Mouse (Mus musculus): ENCODE measurements around the gene F7. TPM values are rescaled to one million over a fixed set of nuclear protein-coding genes. Genes with fewer than 3 reads are reported as not detected.
"Not testable (repeated sequence)": the region's sequence is repeated elsewhere in the genome, so short reads cannot be mapped to it uniquely, and the experiment has no call there.

The F7 gene
- polyA plus RNA-seq, 1 experiment from 2014 or later = not detected

GRCm38 (mm10) chr8:13037015-13037414, 11.2 kb downstream of the F7 start, which contains the start of gene F10:
TSS of gene F10 (plus strand) at chr8:13037308.
- H3K27ac ChIP-seq = no peak within 1 kb of the TSS
- H3K4me2 ChIP-seq = no peak within 1 kb of the TSS
- H3K4me3 ChIP-seq = no peak within 1 kb of the TSS
- H3K9ac ChIP-seq = no peak within 1 kb of the TSS
- no peaks in the 10 kb centered on the region for H3K9me3 ChIP-seq
- no peaks in the 10 kb centered on the region for H3K36me3 ChIP-seq (replicated peaks)
- no peaks in the 10 kb centered on the region for H3K4me1 ChIP-seq
- no peaks in the 10 kb centered on the region for H3K27me3 ChIP-seq (replicated peaks)
- ATAC-seq (replicated peaks) = no peak
- WGBS = 83% methylated on average over 7 of the region's 7 CpGs

DNA sequence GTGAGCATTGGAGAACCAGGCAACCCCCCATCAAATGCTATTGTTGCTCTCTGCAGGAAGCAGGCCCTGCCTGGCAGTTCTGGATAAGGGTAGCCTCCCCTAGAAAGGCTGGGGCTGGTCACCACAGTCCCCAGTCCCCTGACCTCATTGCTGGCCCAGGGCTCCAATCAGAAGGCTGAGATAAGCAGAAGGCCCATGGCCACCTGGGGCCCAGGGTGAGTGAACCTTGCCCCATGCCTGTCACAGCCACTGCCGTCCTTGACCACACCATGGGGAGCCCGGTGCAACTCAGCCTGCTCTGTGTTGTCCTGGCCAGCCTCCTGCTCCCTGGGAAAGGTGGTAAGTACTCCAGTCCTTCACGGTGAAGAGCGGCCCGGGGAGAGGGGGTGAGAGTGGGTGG, 11.7 kb downstream of the F7 start:
- no peak overlapping the region for H3K4me3 ChIP-seq
- H3K27me3 ChIP-seq (replicated peaks) = no peaks in the 10 kb centered on the region
- 24% methylated on average over 5 of the region's 5 CpGs for whole genome bisulfite sequencing
- H3K4me2 ChIP-seq = no peak overlapping the region
- H3K9ac ChIP-seq = no peak overlapping the region
- no peak for ATAC-seq (replicated peaks)
- H3K27ac ChIP-seq = no peak overlapping the region
- H3K4me1 ChIP-seq = no peaks in the 10 kb centered on the region
- H3K36me3 ChIP-seq (replicated peaks) = no peaks in the 10 kb centered on the region
- H3K9me3 ChIP-seq = no peaks in the 10 kb centered on the region

DNA sequence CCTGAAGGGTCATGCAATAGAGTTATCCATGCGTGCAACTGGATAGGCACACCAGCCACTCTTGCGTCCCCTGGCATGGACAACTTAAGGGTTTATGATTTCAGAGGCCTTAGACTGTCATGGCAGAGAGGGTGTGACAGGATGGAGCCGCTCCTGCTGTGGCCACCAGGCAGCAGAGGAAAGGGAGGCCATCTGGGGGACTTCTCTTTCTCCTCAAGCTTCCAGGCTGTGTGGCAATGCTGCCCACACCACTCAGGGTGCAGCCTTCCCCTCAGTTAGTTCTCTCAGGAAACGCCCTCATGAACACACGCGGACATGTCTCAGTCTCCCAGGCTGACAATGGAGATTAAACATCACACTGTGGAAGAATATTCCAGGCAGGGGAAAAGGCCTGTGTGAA, 13.2 kb downstream of the F7 start:
- ATAC-seq (replicated peaks) = no peak
- H3K4me3 ChIP-seq = no peak overlapping the region
- H3K36me3 ChIP-seq (replicated peaks) = no peaks in the 10 kb centered on the region
- WGBS = 82% methylated on average over 6 of the region's 6 CpGs
- no peaks in the 10 kb centered on the region for H3K27me3 ChIP-seq (replicated peaks)
- no peak overlapping the region for H3K27ac ChIP-seq
- no peak overlapping the region for H3K4me2 ChIP-seq
- no peaks in the 10 kb centered on the region for H3K4me1 ChIP-seq
- H3K9me3 ChIP-seq = no peaks in the 10 kb centered on the region
- no peak overlapping the region for H3K9ac ChIP-seq

DNA sequence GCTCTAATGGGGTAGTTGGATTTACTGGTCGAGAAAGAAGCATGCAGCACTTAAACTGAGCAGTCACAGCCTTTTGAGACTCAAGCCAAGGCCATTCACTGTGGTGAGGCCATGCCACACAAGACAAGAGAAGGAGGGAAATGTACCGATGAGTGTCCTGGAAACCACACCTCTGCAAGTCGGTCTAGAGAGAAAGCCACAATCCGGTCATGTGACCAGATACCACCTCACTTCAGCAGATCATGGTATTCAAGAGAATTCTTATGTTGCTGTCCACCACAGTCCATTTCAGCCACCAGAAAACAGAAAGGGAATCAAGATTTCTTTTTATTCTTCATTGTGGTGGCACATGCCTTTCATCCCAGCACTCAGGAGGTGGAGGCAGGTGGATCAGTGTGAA, 15.6 kb downstream of the F7 start:
- Histone ChIP-seq H3K27ac (no peak overlapping the region), H3K27me3 (replicated peaks) (no peaks in the 10 kb centered on the region), H3K36me3 (replicated peaks) (no peaks in the 10 kb centered on the region), H3K4me2 (no peak overlapping the region), H3K9me3 (no peaks in the 10 kb centered on the region), H3K9ac (no peak overlapping the region), H3K4me3 (no peak overlapping the region), H3K4me1 (no peaks in the 10 kb centered on the region)
- no peak for ATAC-seq (replicated peaks)
- 88% methylated on average over 4 of the region's 4 CpGs for WGBS

- Histone ChIP-seq H3K9ac (no peak overlapping the region), H3K27me3 (replicated peaks) (no peaks in the 10 kb centered on the region), H3K27ac (no peak overlapping the region), H3K4me3 (no peak overlapping the region), H3K9me3 (no peaks in the 10 kb centered on the region), H3K36me3 (replicated peaks) (no peaks in the 10 kb centered on the region), H3K4me1 (no peaks in the 10 kb centered on the region), H3K4me2 (no peak overlapping the region)
- WGBS = 51% methylated on average over 5 of the region's 5 CpGs
- no peak for ATAC-seq (replicated peaks)
These were observed 21.8 kb downstream of the F7 start for GRCm38 (mm10) chr8:13047652-13048051.

DNA sequence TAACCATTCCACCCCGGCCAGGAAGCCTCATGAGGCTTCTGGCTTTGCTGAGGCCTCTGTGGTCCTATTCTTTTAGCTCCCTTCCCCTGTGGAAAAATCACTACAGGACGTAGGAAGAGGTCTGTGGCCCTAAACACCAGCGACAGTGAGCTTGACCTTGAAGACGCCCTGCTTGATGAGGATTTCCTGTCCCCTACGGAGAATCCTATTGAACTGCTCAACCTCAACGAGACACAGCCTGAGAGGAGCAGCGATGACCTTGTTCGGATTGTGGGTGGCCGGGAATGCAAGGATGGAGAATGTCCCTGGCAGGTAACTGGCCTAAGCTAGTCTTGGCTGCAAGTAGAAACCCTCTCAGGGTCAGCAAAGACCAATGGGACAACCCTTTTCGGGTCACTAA, 24.7 kb downstream of the F7 start:
- H3K4me3 ChIP-seq = no peak overlapping the region
- no peak overlapping the region for H3K4me2 ChIP-seq
- H3K27me3 ChIP-seq (replicated peaks) = no peaks in the 10 kb centered on the region
- 70% methylated on average over 10 of the region's 10 CpGs for whole genome bisulfite sequencing
- no peak for ATAC-seq (replicated peaks)
- no peaks in the 10 kb centered on the region for H3K4me1 ChIP-seq
- H3K9ac ChIP-seq = no peak overlapping the region
- H3K36me3 ChIP-seq (replicated peaks) = no peaks in the 10 kb centered on the region
- H3K9me3 ChIP-seq = no peaks in the 10 kb centered on the region
- no peak overlapping the region for H3K27ac ChIP-seq

DNA sequence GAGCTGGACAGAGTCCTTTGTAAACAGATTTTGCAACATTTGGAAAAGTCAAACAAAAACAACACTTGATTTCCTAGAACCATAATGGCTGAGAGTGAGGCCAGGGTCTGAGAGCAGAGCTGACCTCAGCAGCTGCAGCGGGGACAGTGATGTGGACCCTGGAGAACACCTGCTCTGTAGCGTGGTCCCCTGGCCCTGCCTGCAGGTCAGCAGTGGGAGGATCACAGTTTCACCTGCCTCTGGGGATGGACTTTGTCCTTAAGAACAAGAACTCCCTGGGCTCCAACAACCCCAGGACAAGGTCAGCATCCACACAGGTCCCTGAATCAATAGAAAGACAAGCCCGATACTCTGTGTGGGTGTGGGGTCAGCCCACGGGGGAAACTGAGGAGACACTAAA, 31.5 kb downstream of the F7 start:
- ATAC-seq (replicated peaks) = no peak
- WGBS = 83% methylated on average over 4 of the region's 4 CpGs
- H3K4me2 ChIP-seq = no peak overlapping the region

GRCm38 (mm10) chr8:13060441-13061150, 34.8 kb downstream of the F7 start, which contains the start of gene Proz:
TSS of gene Proz (plus strand) at chr8:13060914.
- Histone ChIP-seq H3K9me3 (no peaks in the 10 kb centered on the region), H3K9ac (no peak within 1 kb of the TSS)

More for the DNA sequence above, 31.5 kb downstream of the F7 start:
- no peak overlapping the region for H3K27ac ChIP-seq
- H3K27me3 ChIP-seq (replicated peaks) = no peaks in the 10 kb centered on the region
- no peak overlapping the region for H3K9ac ChIP-seq
- no peak overlapping the region for H3K4me3 ChIP-seq
- no peaks in the 10 kb centered on the region for H3K4me1 ChIP-seq
- H3K9me3 ChIP-seq = no peaks in the 10 kb centered on the region
- no peaks in the 10 kb centered on the region for H3K36me3 ChIP-seq (replicated peaks)

GRCm38 (mm10) chr8:13063112-13063511, 37.3 kb downstream of the F7 start:
- H3K36me3 ChIP-seq (replicated peaks) = no peaks in the 10 kb centered on the region
- no peak for ATAC-seq (replicated peaks)
- no peaks in the 10 kb centered on the region for H3K27me3 ChIP-seq (replicated peaks)
- H3K4me3 ChIP-seq = no peak overlapping the region
- no peaks in the 10 kb centered on the region for H3K4me1 ChIP-seq
- no peak overlapping the region for H3K9ac ChIP-seq
- H3K4me2 ChIP-seq = no peak overlapping the region
- no peaks in the 10 kb centered on the region for H3K9me3 ChIP-seq
- 84% methylated on average over 16 of the region's 16 CpGs for WGBS
- no peak overlapping the region for H3K27ac ChIP-seq

More at GRCm38 (mm10) chr8:13060441-13061150, 34.8 kb downstream of the F7 start, which contains the start of gene Proz:
- H3K4me2 ChIP-seq = no peak within 1 kb of the TSS
- no peak within 1 kb of the TSS for H3K27ac ChIP-seq
- 84% methylated on average over 17 of the region's 17 CpGs for WGBS
- no peaks in the 10 kb centered on the region for H3K4me1 ChIP-seq
- H3K4me3 ChIP-seq = no peak within 1 kb of the TSS
- H3K27me3 ChIP-seq (replicated peaks) = no peaks in the 10 kb centered on the region
- no peak for ATAC-seq (replicated peaks)
- no peaks in the 10 kb centered on the region for H3K36me3 ChIP-seq (replicated peaks)

GRCm38 (mm10) chr8:13073255-13073654, 47.4 kb downstream of the F7 start:
- Histone ChIP-seq H3K27ac (no peak overlapping the region), H3K4me1 (no peaks in the 10 kb centered on the region), H3K9ac (no peak overlapping the region), H3K27me3 (replicated peaks) (no peaks in the 10 kb centered on the region), H3K36me3 (replicated peaks) (peaks cover 32% of the 10 kb centered on the region; the same call in 1 of the 2 replicates), H3K4me2 (no peak overlapping the region), H3K9me3 (no peaks in the 10 kb centered on the region), H3K4me3 (no peak overlapping the region)
- 93% methylated on average over 11 of the region's 11 CpGs for WGBS
- no peak for ATAC-seq (replicated peaks)

DNA sequence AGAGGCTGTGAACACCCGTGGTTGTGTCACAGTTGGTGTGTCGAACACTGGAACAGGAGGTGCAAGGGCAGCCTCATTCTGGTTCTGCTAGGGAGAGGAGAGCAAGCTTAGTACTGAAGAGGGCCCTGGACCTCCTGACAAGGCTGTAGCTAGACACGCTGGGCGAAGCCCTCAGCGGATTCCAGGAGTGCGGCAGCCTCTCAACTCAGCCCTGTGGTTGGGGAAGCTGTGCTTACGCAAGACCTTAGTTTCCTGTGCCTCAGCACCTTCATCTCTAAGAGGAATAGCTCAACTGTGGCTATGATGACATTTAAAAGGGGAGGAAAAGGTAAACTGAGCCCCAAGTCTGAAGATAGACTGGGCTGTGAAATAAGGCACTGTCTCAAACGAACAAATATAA, 49.2 kb downstream of the F7 start:
- Histone ChIP-seq H3K4me2 (no peak overlapping the region), H3K9me3 (no peaks in the 10 kb centered on the region), H3K36me3 (replicated peaks) (peaks cover 48% of the 10 kb centered on the region), H3K27ac (no peak overlapping the region), H3K27me3 (replicated peaks) (no peaks in the 10 kb centered on the region), H3K9ac (no peak overlapping the region), H3K4me3 (no peak overlapping the region), H3K4me1 (no peaks in the 10 kb centered on the region)
- 94% methylated on average over 8 of the region's 8 CpGs for WGBS
- ATAC-seq (replicated peaks) = no peak

DNA sequence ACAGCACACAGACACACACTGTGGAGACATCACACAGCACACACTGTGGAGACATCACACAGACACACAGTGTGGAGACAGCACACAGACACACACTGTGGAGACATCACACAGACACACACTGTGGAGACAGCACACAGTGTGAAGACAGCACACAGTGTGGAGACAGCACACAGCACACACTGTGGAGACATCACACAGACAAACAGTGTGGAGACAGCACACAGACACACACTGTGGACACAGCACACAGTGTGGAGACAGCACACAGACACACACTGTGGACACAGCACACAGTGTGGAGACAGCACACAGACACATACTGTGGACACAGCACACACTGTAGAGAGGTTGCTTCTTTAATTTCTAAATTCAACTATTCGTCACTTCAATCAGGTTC, 49.7 kb downstream of the F7 start:
- H3K4me1 ChIP-seq; H3K27me3 ChIP-seq (replicated peaks); H3K4me3 ChIP-seq; H3K4me2 ChIP-seq; H3K27ac ChIP-seq; H3K9me3 ChIP-seq; ATAC-seq (replicated peaks); H3K9ac ChIP-seq: not testable (repeated sequence)
- 94% methylated on average over 1 of the region's 1 CpGs for WGBS
- H3K36me3 ChIP-seq (replicated peaks) = peaks cover 53% of the 10 kb centered on the region

- no peak overlapping the region for H3K4me2 ChIP-seq
These were observed 51.7 kb downstream of the F7 start for GRCm38 (mm10) chr8:13077542-13077941.

More at GRCm38 (mm10) chr8:13077542-13077941, 51.7 kb downstream of the F7 start:
- Histone ChIP-seq H3K9me3 (no peaks in the 10 kb centered on the region), H3K27ac (no peak overlapping the region), H3K9ac (no peak overlapping the region), H3K4me1 (no peaks in the 10 kb centered on the region), H3K27me3 (replicated peaks) (no peaks in the 10 kb centered on the region), H3K4me3 (no peak overlapping the region), H3K36me3 (replicated peaks) (peaks cover 62% of the 10 kb centered on the region)
- ATAC-seq (replicated peaks) = no peak
- 87% methylated on average over 7 of the region's 7 CpGs for whole genome bisulfite sequencing
